Mouse (Mus musculus): ENCODE measurements around the gene Tbc1d1. TPM values are rescaled to one million over a fixed set of nuclear protein-coding genes. Genes with fewer than 3 reads are reported as not detected.

Gene Tbc1d1
- total and polyA plus RNA-seq, 2 experiments, result 2.2 to 8.1 TPM

DNA sequence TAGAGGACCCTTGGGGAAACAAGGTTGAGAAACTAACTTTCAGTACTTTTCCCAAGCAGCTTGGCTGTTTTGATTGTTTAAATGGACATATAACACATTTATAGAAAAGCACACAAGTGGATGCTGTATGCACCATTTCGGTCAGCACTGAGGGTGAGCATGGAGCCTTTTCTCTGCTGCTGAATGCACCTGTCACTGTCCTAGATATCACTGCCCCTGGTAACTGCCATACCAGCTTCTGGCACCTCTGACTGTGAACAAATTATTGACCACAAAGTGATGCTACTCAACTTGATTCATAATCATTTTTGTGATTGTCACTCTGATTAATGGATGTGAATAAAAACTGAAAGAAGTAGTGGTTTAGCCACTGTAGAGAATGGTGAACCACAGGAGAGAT lies 117.4 kb downstream of the Tbc1d1 start:
- no peak for TF ChIP-seq POLR2A (IDR thresholded peaks at IDR 0.05; ENCODE audit: extremely low read depth, insufficient read depth, low read length)
- no peak for TF ChIP-seq CTCF (IDR thresholded peaks at IDR 0.05; ENCODE audit: low read depth, low read length)
- Histone ChIP-seq H3K27ac (replicated peaks; ENCODE audit: insufficient read depth, low read depth, low read length) (no peak overlapping the region), H3K4me1 (ENCODE audit: control insufficient read depth, insufficient read depth, low read length) (no peaks in the 10 kb centered on the region), H3K27me3 (ENCODE audit: control insufficient read depth, insufficient read depth, low read length) (no peaks in the 10 kb centered on the region), H3K36me3 (ENCODE audit: control insufficient read depth, insufficient read depth, low read length) (no peaks in the 10 kb centered on the region), H3K9ac (ENCODE audit: low read depth, low read length) (no peak overlapping the region), H3K4me3 (ENCODE audit: insufficient read depth, low read depth, low read length) (no peak overlapping the region), H3K79me2 (ENCODE audit: control insufficient read depth, insufficient read depth, low read length) (no peaks in the 10 kb centered on the region)
- DNase-seq (ENCODE audit: extremely low read depth, low read depth, low spot score), result no peak
- 93% methylated on average over 1 of the region's 1 CpGs for WGBS

DNA sequence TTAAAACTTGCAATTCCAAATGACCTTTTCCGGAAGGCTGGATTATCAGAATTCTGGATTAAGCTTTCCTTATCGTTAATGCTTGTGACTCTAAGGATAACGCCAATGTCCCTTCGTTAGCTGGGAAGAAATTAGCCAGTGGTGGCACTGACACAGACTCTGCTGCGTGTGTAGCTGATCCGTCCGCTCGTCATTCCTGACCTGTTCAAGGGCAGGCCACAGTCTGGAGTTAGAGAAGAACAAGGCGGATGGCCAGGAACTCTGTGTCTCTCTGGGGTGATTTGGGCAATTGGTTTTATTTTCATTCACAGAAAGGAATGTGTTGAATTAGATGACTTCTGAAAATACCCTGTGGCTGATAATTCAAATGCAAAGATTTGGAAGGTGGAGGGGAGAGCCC lies 118.2 kb downstream of the Tbc1d1 start:
- Histone ChIP-seq H3K27me3 (ENCODE audit: control insufficient read depth, insufficient read depth, low read length) (no peaks in the 10 kb centered on the region), H3K27ac (replicated peaks; ENCODE audit: insufficient read depth, low read depth, low read length) (no peak overlapping the region), H3K79me2 (ENCODE audit: control insufficient read depth, insufficient read depth, low read length) (no peaks in the 10 kb centered on the region), H3K4me1 (ENCODE audit: control insufficient read depth, insufficient read depth, low read length) (no peaks in the 10 kb centered on the region), H3K9ac (ENCODE audit: low read depth, low read length) (no peak overlapping the region), H3K36me3 (ENCODE audit: control insufficient read depth, insufficient read depth, low read length) (no peaks in the 10 kb centered on the region), H3K4me3 (ENCODE audit: insufficient read depth, low read depth, low read length) (no peak overlapping the region)
- WGBS, result 83% methylated on average over 9 of the region's 9 CpGs
- no peak for DNase-seq (ENCODE audit: extremely low read depth, low read depth, low spot score)
- TF ChIP-seq POLR2A (IDR thresholded peaks at IDR 0.05; ENCODE audit: extremely low read depth, insufficient read depth, low read length) (no peak), CTCF (IDR thresholded peaks at IDR 0.05; ENCODE audit: low read depth, low read length) (no peak)

DNA sequence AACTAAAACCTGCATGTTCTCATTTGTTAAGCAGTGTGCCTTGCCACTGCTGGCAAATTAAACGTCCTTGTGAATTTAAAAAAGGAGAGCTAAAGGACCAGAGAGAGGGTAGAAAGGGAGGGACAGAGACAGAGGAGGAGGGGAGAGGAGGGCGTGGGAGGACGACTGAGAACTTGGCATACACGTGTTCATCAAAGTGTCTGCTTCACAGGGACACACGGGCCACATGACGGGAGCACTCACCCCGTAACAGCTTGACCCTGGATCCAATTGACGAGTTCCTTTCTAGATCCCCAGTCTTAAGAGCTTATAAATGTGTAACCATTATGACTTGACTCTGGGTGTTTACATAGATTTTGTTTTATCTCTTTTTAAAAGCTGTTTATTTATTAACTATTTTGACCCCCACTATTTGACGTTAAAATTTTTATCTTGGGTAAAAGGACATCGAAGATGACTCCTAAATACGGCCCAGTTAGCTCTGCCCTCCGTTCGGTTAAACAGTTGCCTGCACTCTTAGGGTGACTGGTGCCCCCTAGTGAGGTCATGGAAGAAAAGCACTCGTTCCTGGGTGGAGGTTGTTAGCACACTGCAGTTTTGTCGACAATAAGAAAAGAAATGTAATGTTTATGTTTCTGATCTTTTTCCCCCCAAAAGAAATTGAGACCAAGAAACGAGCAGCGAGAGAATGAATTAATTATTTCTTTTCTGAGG lies 118.8 kb downstream of the Tbc1d1 start:
- H3K4me1 ChIP-seq (ENCODE audit: control insufficient read depth, insufficient read depth, low read length), result no peaks in the 10 kb centered on the region
- no peaks in the 10 kb centered on the region for H3K27me3 ChIP-seq (ENCODE audit: control insufficient read depth, insufficient read depth, low read length)
- H3K79me2 ChIP-seq (ENCODE audit: control insufficient read depth, insufficient read depth, low read length), result no peaks in the 10 kb centered on the region
- H3K9ac ChIP-seq (ENCODE audit: low read depth, low read length), result no peak overlapping the region
- 29% methylated on average over 17 of the region's 17 CpGs for WGBS
- TF ChIP-seq CTCF (IDR thresholded peaks at IDR 0.05; ENCODE audit: low read depth, low read length), result peak; percentile 79
- TF ChIP-seq POLR2A (IDR thresholded peaks at IDR 0.05; ENCODE audit: extremely low read depth, insufficient read depth, low read length), result no peak
- 0 out of 2 replicates have a peak, but pooled peaks cover 2% of the 10 kb centered on the region for H3K36me3 ChIP-seq (ENCODE audit: control insufficient read depth, insufficient read depth, low read length)
- H3K4me3 ChIP-seq (ENCODE audit: insufficient read depth, low read depth, low read length), result no peak overlapping the region
- peak; percentile 54 for DNase-seq (ENCODE audit: extremely low read depth, low read depth, low spot score)
- no peak overlapping the region for H3K27ac ChIP-seq (replicated peaks; ENCODE audit: insufficient read depth, low read depth, low read length)

DNA sequence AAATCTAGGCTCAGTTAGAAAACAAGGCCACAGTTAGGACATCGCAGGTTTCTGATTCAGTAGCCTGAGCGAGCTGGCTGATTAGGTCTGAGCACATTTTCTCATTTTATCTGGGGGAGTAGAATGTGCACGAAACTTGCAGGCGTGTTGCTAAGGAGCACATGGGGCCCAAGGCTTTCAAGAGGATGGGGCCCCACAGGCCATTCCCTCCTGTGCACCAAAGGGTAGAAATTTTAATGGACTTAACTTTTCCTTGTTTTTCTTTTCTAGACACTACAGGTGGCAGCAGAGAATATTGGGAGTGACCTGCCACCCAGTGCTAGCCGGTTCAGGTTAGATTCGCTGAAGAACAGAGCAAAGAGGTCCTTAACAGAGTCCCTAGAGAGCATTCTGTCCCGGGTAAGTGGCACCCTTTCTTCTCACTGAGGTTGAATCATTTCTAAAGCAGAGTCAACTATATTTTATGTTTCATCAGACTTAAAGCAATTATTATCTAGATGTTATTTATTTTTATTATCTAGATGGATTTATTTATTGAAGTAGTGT lies 121.6 kb downstream of the Tbc1d1 start:
- TF ChIP-seq POLR2A (IDR thresholded peaks at IDR 0.05; ENCODE audit: extremely low read depth, insufficient read depth, low read length) (no peak), CTCF (IDR thresholded peaks at IDR 0.05; ENCODE audit: low read depth, low read length) (no peak)
- 90% methylated on average over 7 of the region's 7 CpGs for WGBS
- H3K4me1 ChIP-seq (ENCODE audit: control insufficient read depth, insufficient read depth, low read length), result no peaks in the 10 kb centered on the region
- no peak overlapping the region for H3K27ac ChIP-seq (replicated peaks; ENCODE audit: insufficient read depth, low read depth, low read length)
- H3K27me3 ChIP-seq (ENCODE audit: control insufficient read depth, insufficient read depth, low read length), result no peaks in the 10 kb centered on the region
- no peak for DNase-seq (ENCODE audit: extremely low read depth, low read depth, low spot score)
- 0 out of 2 replicates have a peak, but pooled peaks cover 2% of the 10 kb centered on the region for H3K36me3 ChIP-seq (ENCODE audit: control insufficient read depth, insufficient read depth, low read length)
- no peak overlapping the region for H3K9ac ChIP-seq (ENCODE audit: low read depth, low read length)
- no peaks in the 10 kb centered on the region for H3K79me2 ChIP-seq (ENCODE audit: control insufficient read depth, insufficient read depth, low read length)
- no peak overlapping the region for H3K4me3 ChIP-seq (ENCODE audit: insufficient read depth, low read depth, low read length)

DNA sequence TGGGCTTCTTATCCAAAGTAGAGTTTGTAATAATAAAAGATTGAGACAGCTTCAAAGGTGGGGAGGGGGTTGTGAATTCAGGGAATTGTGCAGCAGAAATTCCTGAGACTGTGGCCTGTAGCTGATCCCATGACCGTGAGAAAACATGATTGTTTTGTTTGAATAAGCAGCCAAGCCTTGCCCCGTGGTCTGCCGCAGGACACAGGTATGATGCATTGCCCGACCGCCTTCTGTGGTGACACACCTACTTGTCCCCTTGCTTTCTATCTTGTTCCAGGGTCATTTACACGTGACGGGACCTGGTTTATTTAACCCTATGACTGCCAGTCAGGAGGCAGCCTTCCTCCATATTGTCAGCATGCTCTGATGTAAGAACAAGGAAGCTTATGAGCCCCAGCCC lies 123.6 kb downstream of the Tbc1d1 start:
- 0 out of 2 replicates have a peak, but pooled peaks cover 4% of the 10 kb centered on the region for H3K36me3 ChIP-seq (ENCODE audit: control insufficient read depth, insufficient read depth, low read length)
- H3K9ac ChIP-seq (ENCODE audit: low read depth, low read length), result no peak overlapping the region
- DNase-seq (ENCODE audit: extremely low read depth, low read depth, low spot score), result no peak
- H3K79me2 ChIP-seq (ENCODE audit: control insufficient read depth, insufficient read depth, low read length), result no peaks in the 10 kb centered on the region
- 53% methylated on average over 7 of the region's 7 CpGs for WGBS
- no peaks in the 10 kb centered on the region for H3K27me3 ChIP-seq (ENCODE audit: control insufficient read depth, insufficient read depth, low read length)
- TF ChIP-seq POLR2A (IDR thresholded peaks at IDR 0.05; ENCODE audit: extremely low read depth, insufficient read depth, low read length) (no peak), CTCF (IDR thresholded peaks at IDR 0.05; ENCODE audit: low read depth, low read length) (no peak)
- no peak overlapping the region for H3K27ac ChIP-seq (replicated peaks; ENCODE audit: insufficient read depth, low read depth, low read length)
- H3K4me1 ChIP-seq (ENCODE audit: control insufficient read depth, insufficient read depth, low read length), result no peaks in the 10 kb centered on the region
- H3K4me3 ChIP-seq (ENCODE audit: insufficient read depth, low read depth, low read length), result no peak overlapping the region

DNA sequence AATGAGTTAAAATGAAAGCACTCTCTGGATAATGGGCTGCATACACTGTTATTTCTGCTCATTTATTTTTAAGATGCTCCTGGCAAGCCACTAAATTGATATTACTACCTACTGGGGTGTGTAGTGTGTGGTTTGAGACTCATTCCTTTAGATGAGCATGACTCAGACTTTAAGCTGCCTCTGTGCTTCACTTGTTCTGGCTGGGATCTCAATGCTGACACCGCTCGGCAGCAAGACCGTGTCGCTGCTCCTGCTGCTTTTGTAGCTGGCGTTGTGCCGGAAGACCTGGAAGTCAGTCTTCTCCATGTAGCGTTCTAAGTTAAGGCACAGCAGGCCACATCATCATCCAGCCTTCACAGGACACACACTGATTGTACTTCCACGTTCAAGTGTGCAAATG lies 124.1 kb downstream of the Tbc1d1 start:
- no peaks in the 10 kb centered on the region for H3K79me2 ChIP-seq (ENCODE audit: control insufficient read depth, insufficient read depth, low read length)
- WGBS, result 91% methylated on average over 8 of the region's 8 CpGs
- no peak for DNase-seq (ENCODE audit: extremely low read depth, low read depth, low spot score)
- H3K4me1 ChIP-seq (ENCODE audit: control insufficient read depth, insufficient read depth, low read length), result no peaks in the 10 kb centered on the region
- H3K27me3 ChIP-seq (ENCODE audit: control insufficient read depth, insufficient read depth, low read length), result no peaks in the 10 kb centered on the region
- no peak overlapping the region for H3K9ac ChIP-seq (ENCODE audit: low read depth, low read length)
- TF ChIP-seq CTCF (IDR thresholded peaks at IDR 0.05; ENCODE audit: low read depth, low read length) (no peak), POLR2A (IDR thresholded peaks at IDR 0.05; ENCODE audit: extremely low read depth, insufficient read depth, low read length) (no peak)
- no peak overlapping the region for H3K4me3 ChIP-seq (ENCODE audit: insufficient read depth, low read depth, low read length)
- H3K27ac ChIP-seq (replicated peaks; ENCODE audit: insufficient read depth, low read depth, low read length), result no peak overlapping the region
- 0 out of 2 replicates have a peak, but pooled peaks cover 4% of the 10 kb centered on the region for H3K36me3 ChIP-seq (ENCODE audit: control insufficient read depth, insufficient read depth, low read length)

All from liver, adult 2 months (tissue).